Mouse (Mus musculus): ENCODE results near the gene Aff2.

GRCm38 (mm10) chrX:69415043-69415442, 54.9 kb downstream of the Aff2 start:
- no peak for TF ChIP-seq CTCF (IDR thresholded peaks at IDR 0.05; ENCODE audit: borderline replicate concordance, extremely low read depth, insufficient read depth, insufficient read length)
- TF ChIP-seq POLR2A (IDR thresholded peaks at IDR 0.05; ENCODE audit: borderline replicate concordance, extremely low read depth, insufficient read depth, insufficient read length, poor library complexity, severe bottlenecking) = no peak

Measured in brain, embryonic 14.5 days (tissue).